Mouse (Mus musculus) ES-E14 (cell line): ENCODE data around the gene Ybx3. TPM values are rescaled to one million over a fixed set of nuclear protein-coding genes. Genes with fewer than 3 reads are reported as not detected.

Experiments used
- DNase-seq: peaks from one replicate; pipeline ENCODE4 v3.0.0-alpha.2; 2013; ENCODE audit warnings: low read depth, low spot score
- H3K27ac ChIP-seq: 2 replicates; pipeline ENCODE4 v1.5.1; 2012; ENCODE audit warnings: low read depth, mild to moderate bottlenecking, low read length, moderate library complexity, mixed read lengths; ENCODE audit not compliant: poor library complexity, insufficient read depth, severe bottlenecking
- H3K36me3 ChIP-seq: 2 replicates; pipeline ENCODE4 v1.6.1; 2012; ENCODE audit warnings: mild to moderate bottlenecking, low read length, moderate library complexity, mixed read lengths; ENCODE audit not compliant: control insufficient read depth, poor library complexity, insufficient read depth, severe bottlenecking
- H3K4me1 ChIP-seq, 2 experiments: fragments of 150-350 bp in 1 of 2; sonication (generic) in 1 of 2; 2 replicates each; pipeline ENCODE4 v1.6.1; 2012; ENCODE audit warnings: low read length in 2 of 2, mild to moderate bottlenecking in 1 of 2, mixed read lengths in 1 of 2; ENCODE audit not compliant: control insufficient read depth in 2 of 2, insufficient read depth in 2 of 2, poor library complexity in 1 of 2
- H3K4me3 ChIP-seq, 2 experiments: fragments of 150-350 bp in 1 of 2; sonication (generic) in 1 of 2; 2 replicates each; pipeline ENCODE4 v1.5.1; 2012; ENCODE audit warnings: low read length in 2 of 2, low read depth in 1 of 2, mild to moderate bottlenecking in 1 of 2, mixed read lengths in 1 of 2; ENCODE audit not compliant: insufficient read depth in 1 of 2, poor library complexity in 1 of 2, severe bottlenecking in 1 of 2
- H3K9ac ChIP-seq: 2 replicates; pipeline ENCODE4 v1.6.1; 2012; ENCODE audit warnings: low read depth, mild to moderate bottlenecking, low read length, mixed read lengths; ENCODE audit not compliant: poor library complexity, insufficient read depth, severe bottlenecking
- H3K9me3 ChIP-seq: fragments of 150-350 bp; sonication (generic); 2 replicates; pipeline ENCODE4 v1.6.1; 2012; ENCODE audit warnings: low read depth, mild to moderate bottlenecking, low read length; ENCODE audit not compliant: control insufficient read depth, insufficient read depth
- CHD2 ChIP-seq: IDR thresholded peaks from 2 replicates; pipeline ENCODE4 v1.6.1; 2014; ENCODE audit warnings: mild to moderate bottlenecking, low read depth, low read length, inconsistent platforms
- HCFC1 ChIP-seq: IDR thresholded peaks from 2 replicates; pipeline ENCODE4 v1.6.1; 2012; ENCODE audit warnings: low read length, inconsistent platforms, borderline replicate concordance; ENCODE audit not compliant: insufficient read depth
- MAFK ChIP-seq: IDR thresholded peaks from 2 replicates; pipeline ENCODE4 v1.6.1; 2014; ENCODE audit warnings: mild to moderate bottlenecking, low read depth, low read length, inconsistent platforms; ENCODE audit not compliant: insufficient read depth
- ZC3H11A ChIP-seq: IDR thresholded peaks from 2 replicates; pipeline ENCODE4 v1.6.1; 2012; ENCODE audit warnings: low read depth, mild to moderate bottlenecking, inconsistent platforms, low read length, borderline replicate concordance
- ZNF384 ChIP-seq: IDR thresholded peaks from 2 replicates; pipeline ENCODE4 v1.6.1; 2012; ENCODE audit warnings: low read depth, low read length, inconsistent platforms
- in situ Hi-C, 2 experiments: fragments of 600-800 bp; cut with MboI; formaldehyde crosslinking; loops; one replicate each; pipeline ENCODE4 v1.15.1; 2025; ENCODE audit warnings: low sequenced_read_pairs in 2 of 2, inconsistent platforms in 1 of 2; ENCODE audit not compliant: unreplicated experiment in 2 of 2
- total RNA-seq: library from RNA; depleted of rRNA; stranded (reverse); fragments of 300-350 nt; gene quantifications from 2 replicates; pipeline ENCODE4 v1.2.3, GENCODE M21; 2012

Gene Ybx3
- total RNA-seq, 1 experiment, result 332 TPM

GRCm38 (mm10) chr6:131382232-131382983 lies 5.9 kb downstream of the Ybx3 start:
- peak overlapping the region; percentile 49 for H3K9ac ChIP-seq
- peaks cover 9 to 15% of the 10 kb centered on the region in 2 experiments for H3K4me1 ChIP-seq
- H3K27ac ChIP-seq, result peak overlapping the region; percentile 81
- peaks cover 23% of the 10 kb centered on the region for H3K36me3 ChIP-seq
- peak overlapping the region; percentile 27 to 41 for H3K4me3 ChIP-seq
- peak; percentile 56 for DNase-seq
- TF ChIP-seq MAFK (no peak), CHD2 (no peak), ZC3H11A (no peak), ZNF384 (no peak), HCFC1 (no peak)
- H3K9me3 ChIP-seq, result no peaks in the 10 kb centered on the region
- in situ Hi-C loops, result no loop called here

- in situ Hi-C loops, result no loop called here
- no peak for DNase-seq
- peaks cover 40% of the 10 kb centered on the region for H3K36me3 ChIP-seq
Observed at GRCm38 (mm10) chr6:131378858-131379428, 9.3 kb downstream of the Ybx3 start.

GRCm38 (mm10) chr6:131377378-131377777 lies 10.9 kb downstream of the Ybx3 start:
- H3K9ac ChIP-seq, result no peak overlapping the region; the same call in 1 of the 2 replicates
- in situ Hi-C loops, result no loop called here
- no peak for DNase-seq
- H3K4me3 ChIP-seq, result no peak overlapping the region
- TF ChIP-seq ZNF384 (no peak), MAFK (no peak), CHD2 (no peak), HCFC1 (no peak), ZC3H11A (no peak)
- H3K27ac ChIP-seq, result no peak overlapping the region
- H3K9me3 ChIP-seq, result no peaks in the 10 kb centered on the region
- H3K4me1 ChIP-seq, result peaks cover 4 to 5% of the 10 kb centered on the region in 2 experiments; a peak in 1 of 4 replicates
- peaks cover 45% of the 10 kb centered on the region for H3K36me3 ChIP-seq

More at GRCm38 (mm10) chr6:131378858-131379428, 9.3 kb downstream of the Ybx3 start:
- H3K9ac ChIP-seq, result no peak overlapping the region
- H3K4me1 ChIP-seq, result peaks cover 5 to 11% of the 10 kb centered on the region in 2 experiments; a peak in 2 of 4 replicates
- no peak overlapping the region for H3K4me3 ChIP-seq
- TF ChIP-seq ZNF384 (no peak), CHD2 (no peak), HCFC1 (no peak), MAFK (no peak), ZC3H11A (no peak)
- no peak overlapping the region for H3K27ac ChIP-seq
- no peaks in the 10 kb centered on the region for H3K9me3 ChIP-seq

GRCm38 (mm10) chr6:131374594-131375340 lies 13.5 kb downstream of the Ybx3 start:
- Histone ChIP-seq H3K27ac (no peak overlapping the region), H3K9ac (no peak overlapping the region), H3K9me3 (no peaks in the 10 kb centered on the region), H3K4me1 (peaks cover 0 to 4% of the 10 kb centered on the region in 2 experiments; a peak in 1 of 4 replicates), H3K36me3 (peaks cover 43% of the 10 kb centered on the region), H3K4me3 (no peak overlapping the region)
- no peak for DNase-seq
- in situ Hi-C loops, result no loop called here
- TF ChIP-seq ZC3H11A (no peak), CHD2 (no peak), HCFC1 (no peak), MAFK (no peak), ZNF384 (no peak)
